Comparison of ENCODE assay signal across 11 mouse cellular contexts in genomic region chr12:100099971-100100706, GRCm38 (mm10). TPM values are rescaled to one million over a fixed set of nuclear protein-coding genes. Genes with fewer than 3 reads are reported as not detected.
A peak's percentile ranks its signal among the peaks of the same experiment; 100 is the strongest.
DNase-seq lines count a peak whose midpoint lies in the region; ATAC-seq lines count a peak whose summit lies in the region.
"Had no signal": no experiment of that assay in that cellular context is flagged by ENCODE, and none has a peak within 500 bp of the region (broad histone marks: within the 10 kb centered on the region; RNA-seq: fewer than 3 reads in every experiment).

No protein-coding gene starts in this region.

- H3K4me2 ChIP-seq in midbrain, embryonic 13.5 days (replicated peaks): no peak overlapping the region
- no peak overlapping the region for H3K4me2 ChIP-seq in midbrain, embryonic 16.5 days (ENCODE audit: low read length)
- H3K4me2 ChIP-seq in intestine, embryonic 16.5 days (ENCODE audit: low read depth, low read length): no peak overlapping the region
- H3K4me2 ChIP-seq: heart, embryonic 13.5 days had no signal

- peak overlapping the region; percentile 7; the same call in 1 of the 2 replicates for H3K27ac ChIP-seq in heart, embryonic 10.5 days
- no peak overlapping the region for H3K27ac ChIP-seq in midbrain, embryonic 13.5 days
- H3K27ac ChIP-seq in midbrain, embryonic 16.5 days (ENCODE audit: low read length): no peak overlapping the region
- H3K27ac ChIP-seq in intestine, embryonic 16.5 days (ENCODE audit: low read length): no peak overlapping the region
- H3K27ac ChIP-seq: heart, embryonic 13.5 days had no signal

- DNase-seq in heart, embryonic 10.5 days (ENCODE audit: low spot score): peak; percentile 78
- no peak for DNase-seq in heart, adult 9 months (ENCODE audit: low spot score in 2 of 2)
- peak; percentile 23 for DNase-seq in retina, embryonic 14.5 days (ENCODE audit: low spot score)
- no peak for DNase-seq in kidney, postnatal 10 days
- no peak for DNase-seq in adrenal gland, postnatal 4 days (ENCODE audit: low spot score in 2 of 2)
- DNase-seq: cerebellum, adult 11 months had no signal

- WGBS in heart, embryonic 10.5 days: 42% methylated on average over 3 of the region's 3 CpGs
- 50% methylated on average over 3 of the region's 3 CpGs for WGBS in midbrain, embryonic 13.5 days
- WGBS in midbrain, embryonic 16.5 days: 49% methylated on average over 3 of the region's 3 CpGs
- WGBS in intestine, embryonic 16.5 days: 48% methylated on average over 3 of the region's 3 CpGs

- ATAC-seq in midbrain, embryonic 13.5 days: peak; percentile 53; the same call in 1 of the 2 replicates
- no peak for ATAC-seq in midbrain, embryonic 16.5 days
- peak; percentile 40; the same call in 1 of the 2 replicates for ATAC-seq in intestine, embryonic 16.5 days
- ATAC-seq: lung, postnatal 0 days had no signal

- H3K9ac ChIP-seq in midbrain, embryonic 13.5 days (replicated peaks): no peak overlapping the region
- H3K9ac ChIP-seq in midbrain, embryonic 16.5 days (ENCODE audit: low read depth, low read length): no peak overlapping the region
- H3K9ac ChIP-seq in intestine, embryonic 16.5 days (ENCODE audit: low read depth, low read length): no peak overlapping the region
- H3K9ac ChIP-seq: heart, embryonic 13.5 days had no signal

- no peaks in the 10 kb centered on the region for H3K9me3 ChIP-seq in heart, embryonic 10.5 days
- H3K9me3 ChIP-seq in midbrain, embryonic 13.5 days: no peaks in the 10 kb centered on the region
- H3K9me3 ChIP-seq in midbrain, embryonic 16.5 days (replicated peaks; ENCODE audit: control insufficient read depth, low read length, poor library complexity, severe bottlenecking): no peaks in the 10 kb centered on the region
- no peaks in the 10 kb centered on the region for H3K9me3 ChIP-seq in intestine, embryonic 16.5 days (ENCODE audit: control insufficient read depth, low read length)
- H3K9me3 ChIP-seq: heart, embryonic 13.5 days had no signal

- H3K27me3 ChIP-seq in heart, embryonic 10.5 days (ENCODE audit: insufficient read depth, poor library complexity, severe bottlenecking): no peaks in the 10 kb centered on the region
- no peaks in the 10 kb centered on the region for H3K27me3 ChIP-seq in midbrain, embryonic 13.5 days
- no peaks in the 10 kb centered on the region for H3K27me3 ChIP-seq in midbrain, embryonic 16.5 days (ENCODE audit: control insufficient read depth, insufficient read depth, low read depth, low read length)
- no peaks in the 10 kb centered on the region for H3K27me3 ChIP-seq in intestine, embryonic 16.5 days (replicated peaks; ENCODE audit: control insufficient read depth, insufficient read depth, low read length)
- H3K27me3 ChIP-seq: heart, embryonic 13.5 days had no signal

- no peak overlapping the region for H3K4me3 ChIP-seq in heart, embryonic 10.5 days
- no peak overlapping the region for H3K4me3 ChIP-seq in midbrain, embryonic 13.5 days (replicated peaks)
- no peak overlapping the region for H3K4me3 ChIP-seq in midbrain, embryonic 16.5 days (ENCODE audit: low read depth, low read length)
- no peak overlapping the region for H3K4me3 ChIP-seq in intestine, embryonic 16.5 days (ENCODE audit: low read length)
- H3K4me3 ChIP-seq: heart, embryonic 13.5 days had no signal

- peaks cover 11% of the 10 kb centered on the region for H3K4me1 ChIP-seq in heart, embryonic 10.5 days
- peaks cover 6% of the 10 kb centered on the region; the same call in 1 of the 2 replicates for H3K4me1 ChIP-seq in midbrain, embryonic 13.5 days (replicated peaks)
- no peaks in the 10 kb centered on the region for H3K4me1 ChIP-seq in midbrain, embryonic 16.5 days (ENCODE audit: control insufficient read depth, insufficient read depth, low read length)
- no peaks in the 10 kb centered on the region for H3K4me1 ChIP-seq in intestine, embryonic 16.5 days (ENCODE audit: control insufficient read depth, insufficient read depth, low read length)

- no peaks in the 10 kb centered on the region for H3K36me3 ChIP-seq in heart, embryonic 10.5 days
- no peaks in the 10 kb centered on the region for H3K36me3 ChIP-seq in midbrain, embryonic 13.5 days
- no peaks in the 10 kb centered on the region for H3K36me3 ChIP-seq in midbrain, embryonic 16.5 days (ENCODE audit: control insufficient read depth, insufficient read depth, low read length)
- H3K36me3 ChIP-seq in intestine, embryonic 16.5 days (ENCODE audit: control insufficient read depth, insufficient read depth, low read length): no peaks in the 10 kb centered on the region
- H3K36me3 ChIP-seq: heart, embryonic 13.5 days had no signal

RNA-seq across cellular contexts. Expression of gene Psmc1, which starts 9.8 kb away (rescaled TPM):
- 278 and 309 TPM in 2 replicates for polyA plus RNA-seq in heart, embryonic 10.5 days (2016; fragmentation: Nextera tagmentation; extraction: Ambion mirVana)
- polyA plus RNA-seq in midbrain, embryonic 13.5 days (2015; fragmentation: Nextera tagmentation; extraction: Ambion mirVana): 281 and 297 TPM in 2 replicates
- 270 and 286 TPM in 2 replicates for polyA plus RNA-seq in midbrain, embryonic 16.5 days (2015; fragmentation: Nextera tagmentation; extraction: Ambion mirVana)
- 223 and 239 TPM in 2 replicates for polyA plus RNA-seq in intestine, embryonic 16.5 days (2015; fragmentation: Nextera tagmentation; extraction: Ambion mirVana)
- total RNA-seq in adrenal gland, postnatal 4 days (2021): 100 to 1,000 TPM; 216 to 227 TPM

RNA-seq across cellular contexts. Expression of gene Nrde2, which starts 59.3 kb away (rescaled TPM):
- polyA plus RNA-seq in heart, embryonic 10.5 days (2016; fragmentation: Nextera tagmentation; extraction: Ambion mirVana): 10.3 and 12.0 TPM in 2 replicates
- polyA plus RNA-seq in midbrain, embryonic 13.5 days (2015; fragmentation: Nextera tagmentation; extraction: Ambion mirVana): 14.2 and 14.3 TPM in 2 replicates
- polyA plus RNA-seq in midbrain, embryonic 16.5 days (2015; fragmentation: Nextera tagmentation; extraction: Ambion mirVana): 11.7 and 12.7 TPM in 2 replicates
- 7.9 and 9.0 TPM in 2 replicates for polyA plus RNA-seq in intestine, embryonic 16.5 days (2015; fragmentation: Nextera tagmentation; extraction: Ambion mirVana)
- total RNA-seq in adrenal gland, postnatal 4 days (2021): 10 to 100 TPM; 30.7 to 32.5 TPM

Comparison
In these comparisons a context has a peak if more than half of its experiments do, and no peak if none do; other contexts are left out.
1. DNase-seq: peak in heart, embryonic 10.5 days (single experiment) and retina, embryonic 14.5 days (single experiment); none in heart, adult 9 months (0 of 2), kidney, postnatal 10 days (single experiment) and adrenal gland, postnatal 4 days (0 of 2).